Mouse (Mus musculus) C2C12 (cell line): ENCODE data around the gene Pdzd7.

Experiments used
- CTCF ChIP-seq: IDR thresholded peaks from one replicate; pipeline ENCODE4 v1.5.1; 2011; ENCODE audit not compliant: control insufficient read depth, insufficient read depth, insufficient read length
- MAX ChIP-seq: IDR thresholded peaks from one replicate; pipeline ENCODE4 v1.6.1; 2011; ENCODE audit warnings: mild to moderate bottlenecking, control low read depth

- TF ChIP-seq CTCF (no peak), MAX (no peak)
Observed at GRCm38 (mm10) chr19:45053451-45053850, 7.9 kb upstream of the Pdzd7 start.
